Mouse (Mus musculus) leukemia stem cell, adult 10-12 weeks (primary cell): Measurements from ENCODE around the gene Rbfox3. TPM values are rescaled to one million over a fixed set of nuclear protein-coding genes. Genes with fewer than 3 reads are reported as not detected.

Source experiments
- polyA plus RNA-seq: library from polyadenylated mRNA; stranded (reverse); fragments of >175 nt; gene quantifications from 2 replicates; pipeline ENCODE4 v1.2.3, GENCODE M21; 2012; ENCODE audit warnings: low replicate concordance

Gene Rbfox3
- 0.19 TPM in 1 of 2 replicates, not detected in the other for polyA plus RNA-seq

GRCm38 (mm10) chr11:118911307-118912070 lies at the start of gene Rbfox3:
Gene Rbfox3 (minus strand): TSS chr11:118911597.

GRCm38 (mm10) chr11:118476396-118477373 lies 434.7 kb downstream of the Rbfox3 start, which contains the start of gene Engase:
Gene Engase (plus strand): TSS chr11:118476829.

Other genes with a start within 250 kb of the Rbfox3 start
- 0.15 TPM in 1 of 2 replicates, not detected in the other for gene Enpp7, start 76.6 kb upstream of the Rbfox3 start, polyA plus RNA-seq
- 1.2 and 1.5 TPM in 2 replicates for gene Cbx2, start 111.4 kb upstream of the Rbfox3 start, polyA plus RNA-seq
- gene Cbx8, start 129.4 kb upstream of the Rbfox3 start, polyA plus RNA-seq = 4.2 and 7.3 TPM in 2 replicates
- gene Cbx4, start 174.6 kb upstream of the Rbfox3 start, polyA plus RNA-seq = 23.6 and 73.5 TPM in 2 replicates